Mouse (Mus musculus) midbrain, postnatal 0 days (tissue): ENCODE results near the gene Lrrc41. TPM values are rescaled to one million over a fixed set of nuclear protein-coding genes. Genes with fewer than 3 reads are reported as not detected.

Experiments
- ATAC-seq: fragments of 200-750 bp; cut with Nextera tagmentation; 2 replicates; pipeline ENCODE4 v1.8.0; 2017; ENCODE audit warnings: moderate number of reproducible peaks, mild to moderate bottlenecking, moderate TSS enrichment, moderate library complexity; ENCODE audit not compliant: low FRiP score
- DNase-seq: peaks from one replicate; pipeline ENCODE4 v3.0.0-alpha.2; 2015; ENCODE audit warnings: low spot score
- H3K27ac ChIP-seq: fragments of 300-500 bp; sonication (generic); 2 replicates; pipeline ENCODE4 v1.5.1; 2014; ENCODE audit warnings: low read depth, mild to moderate bottlenecking, low read length, mixed read lengths
- H3K27me3 ChIP-seq: fragments of 300-500 bp; sonication (generic); 2 replicates; pipeline ENCODE4 v1.6.1; 2014; ENCODE audit warnings: low read length, control low read depth, mixed read lengths; ENCODE audit not compliant: insufficient read depth
- H3K36me3 ChIP-seq: fragments of 300-500 bp; sonication (generic); 2 replicates; pipeline ENCODE4 v1.6.1; 2014; ENCODE audit warnings: low read length, control low read depth, mixed read lengths; ENCODE audit not compliant: insufficient read depth
- H3K4me1 ChIP-seq: fragments of 300-500 bp; sonication (generic); 2 replicates; pipeline ENCODE4 v1.6.1; 2014; ENCODE audit warnings: mild to moderate bottlenecking, control low read depth, antibody characterized with exemption, low read length, mixed read lengths; ENCODE audit not compliant: insufficient read depth
- H3K4me2 ChIP-seq: fragments of 300-500 bp; sonication (generic); 2 replicates; pipeline ENCODE4 v1.6.1; 2014; ENCODE audit warnings: low read depth, mild to moderate bottlenecking, low read length, mixed read lengths; ENCODE audit not compliant: poor library complexity, severe bottlenecking
- H3K4me3 ChIP-seq: fragments of 300-500 bp; sonication (generic); 2 replicates; pipeline ENCODE4 v1.5.1; 2014; ENCODE audit warnings: low read depth, mild to moderate bottlenecking, low read length, moderate library complexity
- H3K9ac ChIP-seq: fragments of 300-500 bp; sonication (generic); replicated peaks from 2 replicates; pipeline ENCODE4 v1.6.1; 2014; ENCODE audit warnings: mild to moderate bottlenecking, low read length, moderate library complexity, mixed read lengths; ENCODE audit not compliant: poor library complexity, severe bottlenecking
- H3K9me3 ChIP-seq: fragments of 300-500 bp; sonication (generic); 2 replicates; pipeline ENCODE4 v1.6.1; 2016; ENCODE audit warnings: low read length, control low read depth
- CTCF ChIP-seq: IDR thresholded peaks from 2 replicates; pipeline ENCODE4 v1.5.1; 2016; ENCODE audit warnings: antibody characterized with exemption, mild to moderate bottlenecking
- WGBS: fragments of 180-500 bp; shearing (Covaris S2); extraction: QIAGEN DNeasy Blood & Tissue Kit; methylation state at CpG from one replicate; pipeline ENCODE4 v1.1.7; 2014; 5-methylcytosine and 5-hydroxymethylcytosine counted together
- polyA plus RNA-seq: library from polyadenylated mRNA; unstranded; fragments of >200 nt; fragmentation: Nextera tagmentation; extraction: Ambion mirVana; gene quantifications from 2 replicates; pipeline ENCODE4 v1.2.1, GENCODE M21; 2015
- total RNA-seq: library from RNA; depleted of rRNA; stranded (reverse); fragments of >200 nt; gene quantifications from 2 replicates; pipeline ENCODE4 v1.2.3, GENCODE M21; 2014

The Lrrc41 gene
- total and polyA plus RNA-seq, 2 experiments from 2014 or later, result 70.0 to 129 TPM

- Histone ChIP-seq H3K27me3 (no peaks in the 10 kb centered on the region), H3K4me1 (0 out of 2 replicates have a peak, but pooled peaks cover 2% of the 10 kb centered on the region), H3K27ac (no peak overlapping the region), H3K4me2 (no peak overlapping the region), H3K4me3 (no peak overlapping the region), H3K9me3 (no peaks in the 10 kb centered on the region), H3K9ac (no peak overlapping the region), H3K36me3 (no peaks in the 10 kb centered on the region)
- WGBS, result 0% methylated on average over 1 of the region's 1 CpGs
- DNase-seq, result no peak
- no peak for TF ChIP-seq CTCF
- ATAC-seq, result no peak
Observed at GRCm38 (mm10) chr4:116057559-116057958, 17.5 kb upstream of the Lrrc41 start.

- DNase-seq (no peak), ATAC-seq (no peak)
- Histone ChIP-seq H3K27ac (no peak overlapping the region), H3K27me3 (no peaks in the 10 kb centered on the region), H3K9ac (no peak overlapping the region), H3K4me2 (no peak overlapping the region), H3K4me3 (no peak overlapping the region), H3K36me3 (no peaks in the 10 kb centered on the region), H3K9me3 (no peaks in the 10 kb centered on the region), H3K4me1 (0 out of 2 replicates have a peak, but pooled peaks cover 2% of the 10 kb centered on the region)
- WGBS, result 85% methylated on average over 5 of the region's 5 CpGs
- TF ChIP-seq CTCF, result no peak
Observed at GRCm38 (mm10) chr4:116059012-116059726, 15.9 kb upstream of the Lrrc41 start.

- Histone ChIP-seq H3K4me2 (no peak overlapping the region), H3K4me3 (no peak overlapping the region), H3K9ac (no peak overlapping the region), H3K27me3 (no peaks in the 10 kb centered on the region), H3K27ac (no peak overlapping the region), H3K4me1 (no peaks in the 10 kb centered on the region), H3K36me3 (peaks cover 5% of the 10 kb centered on the region; the same call in 1 of the 2 replicates), H3K9me3 (no peaks in the 10 kb centered on the region)
- 29% methylated on average over 1 of the region's 1 CpGs for WGBS
- no peak for TF ChIP-seq CTCF
- DNase-seq (no peak), ATAC-seq (no peak)
Observed at GRCm38 (mm10) chr4:116063855-116064254, 11.2 kb upstream of the Lrrc41 start.

- peaks cover 9% of the 10 kb centered on the region; the same call in 1 of the 2 replicates for H3K36me3 ChIP-seq
- TF ChIP-seq CTCF, result no peak
- no peak overlapping the region for H3K27ac ChIP-seq
- H3K9ac ChIP-seq, result no peak overlapping the region
- DNase-seq (no peak), ATAC-seq (no peak)
- H3K27me3 ChIP-seq, result no peaks in the 10 kb centered on the region
- 91% methylated on average over 6 of the region's 6 CpGs for WGBS
- H3K4me1 ChIP-seq, result peaks cover 14% of the 10 kb centered on the region
- no peak overlapping the region for H3K4me2 ChIP-seq
- H3K4me3 ChIP-seq, result no peak overlapping the region
- no peaks in the 10 kb centered on the region for H3K9me3 ChIP-seq
Observed at GRCm38 (mm10) chr4:116070116-116070515, 5.0 kb upstream of the Lrrc41 start.

- peaks cover 5% of the 10 kb centered on the region; the same call in 1 of the 2 replicates for H3K36me3 ChIP-seq
- H3K9me3 ChIP-seq, result no peaks in the 10 kb centered on the region
- WGBS, result 48% methylated on average over 4 of the region's 4 CpGs
- 0 out of 2 replicates have a peak overlapping the region, but pooled peaks have one; percentile 99 for H3K4me3 ChIP-seq
- ATAC-seq (no peak), DNase-seq (peak; percentile 43)
- 0 out of 2 replicates have a peak overlapping the region, but pooled peaks have one; percentile 62 for H3K4me2 ChIP-seq
- H3K27me3 ChIP-seq, result no peaks in the 10 kb centered on the region
- H3K9ac ChIP-seq, result no peak overlapping the region
- no peak overlapping the region for H3K27ac ChIP-seq
- TF ChIP-seq CTCF, result peak; percentile 64
- H3K4me1 ChIP-seq, result peaks cover 22% of the 10 kb centered on the region
Observed at GRCm38 (mm10) chr4:116073146-116073545, 1.9 kb upstream of the Lrrc41 start.

GRCm38 (mm10) chr4:116074145-116074675, 859 bp upstream of the Lrrc41 start:
- Histone ChIP-seq H3K4me2 (peak overlapping the region; percentile 62), H3K4me1 (peaks cover 22% of the 10 kb centered on the region), H3K36me3 (peaks cover 5% of the 10 kb centered on the region; the same call in 1 of the 2 replicates), H3K27me3 (no peaks in the 10 kb centered on the region), H3K27ac (no peak overlapping the region), H3K9ac (peak overlapping the region; percentile 97), H3K4me3 (peak overlapping the region; percentile 99), H3K9me3 (no peaks in the 10 kb centered on the region)
- 2% methylated on average over 8 of the region's 8 CpGs for WGBS
- TF ChIP-seq CTCF, result peak; percentile 65
- DNase-seq (peak; percentile 44), ATAC-seq (no peak)
